Mouse (Mus musculus) spleen, adult 18-20 months (tissue): ENCODE data around the gene Rhod.
"Not testable (repeated sequence)": the region's sequence is repeated elsewhere in the genome, so short reads cannot be mapped to it uniquely, and the experiment has no call there.

Experiments used
- DNase-seq, 2 experiments: peaks; one replicate each; pipeline ENCODE4 v3.0.0; 2022; ENCODE audit warnings: mixed read lengths in 2 of 2

Gene Rhod

GRCm38 (mm10) chr19:4439161-4439801, at the start of gene Rhod:
Gene Rhod, minus strand, starts transcription at chr19:4439432.
- DNase-seq, result peak; percentile 27 to 45

- DNase-seq, result no peak
Measured at GRCm38 (mm10) chr19:4487877-4488276, 48.6 kb upstream of the Rhod start.

- DNase-seq, result no peak
Measured at GRCm38 (mm10) chr19:4485006-4485405, 45.8 kb upstream of the Rhod start.

- no peak for DNase-seq
Measured at GRCm38 (mm10) chr19:4482111-4482859, 43.1 kb upstream of the Rhod start.

- no peak for DNase-seq
Measured at GRCm38 (mm10) chr19:4481326-4481725, 42.1 kb upstream of the Rhod start.

GRCm38 (mm10) chr19:4480041-4480440, 40.8 kb upstream of the Rhod start:
- DNase-seq, result no peak

GRCm38 (mm10) chr19:4478190-4478516, 38.9 kb upstream of the Rhod start:
- DNase-seq, result no peak

- no peak for DNase-seq
Measured at GRCm38 (mm10) chr19:4477345-4478189, 38.3 kb upstream of the Rhod start, which contains the start of gene Syt12. Gene Syt12, minus strand, starts transcription at chr19:4477447.

GRCm38 (mm10) chr19:4476601-4477257, 37.5 kb upstream of the Rhod start:
- no peak for DNase-seq

GRCm38 (mm10) chr19:4475224-4475925, 36.1 kb upstream of the Rhod start:
- no peak for DNase-seq

GRCm38 (mm10) chr19:4474739-4475138, 35.5 kb upstream of the Rhod start:
- DNase-seq, result no peak

- DNase-seq, result no peak
Measured at GRCm38 (mm10) chr19:4473549-4473948, 34.3 kb upstream of the Rhod start.

GRCm38 (mm10) chr19:4468363-4468762, 29.1 kb upstream of the Rhod start:
- no peak for DNase-seq

- DNase-seq, result no peak
Measured at GRCm38 (mm10) chr19:4464666-4465065, 25.4 kb upstream of the Rhod start.

GRCm38 (mm10) chr19:4461981-4462380, 22.7 kb upstream of the Rhod start:
- DNase-seq, result no peak

GRCm38 (mm10) chr19:4456227-4456626, 17.0 kb upstream of the Rhod start:
- DNase-seq, result peak in 1 of 2 experiments; percentile 59

GRCm38 (mm10) chr19:4455071-4455800, 16.0 kb upstream of the Rhod start:
- no peak for DNase-seq

- DNase-seq, result not testable (repeated sequence)
Measured at GRCm38 (mm10) chr19:4454040-4454439, 14.8 kb upstream of the Rhod start.

- DNase-seq, result no peak
Measured at GRCm38 (mm10) chr19:4452525-4452924, 13.3 kb upstream of the Rhod start.

- no peak for DNase-seq
Measured at GRCm38 (mm10) chr19:4451965-4452364, 12.7 kb upstream of the Rhod start.

- DNase-seq, result no peak
Measured at GRCm38 (mm10) chr19:4451098-4451497, 11.9 kb upstream of the Rhod start.

- no peak for DNase-seq
Measured at GRCm38 (mm10) chr19:4450666-4451065, 11.4 kb upstream of the Rhod start.
